Mouse (Mus musculus) megakaryocyte, embryonic 14.5 days (primary cell): ENCODE results near the gene Hlcs. TPM values are rescaled to one million over a fixed set of nuclear protein-coding genes. Genes with fewer than 3 reads are reported as not detected.

Source experiments
- H3K27me3 ChIP-seq: replicated peaks from 2 replicates; pipeline ENCODE3; 2012; ENCODE audit warnings: inconsistent platforms
- H3K36me3 ChIP-seq: replicated peaks from 2 replicates; pipeline ENCODE3; 2012; ENCODE audit warnings: low read length, inconsistent platforms, mixed read lengths
- H3K4me1 ChIP-seq: 2 replicates; pipeline ENCODE4 v1.6.1; 2012; ENCODE audit warnings: inconsistent platforms
- H3K4me3 ChIP-seq: replicated peaks from 2 replicates; pipeline ENCODE3; 2012; ENCODE audit warnings: moderate library complexity, mild to moderate bottlenecking, inconsistent platforms
- H3K9me3 ChIP-seq: 2 replicates; pipeline ENCODE4 v1.6.1; 2012; ENCODE audit warnings: inconsistent platforms
- FLI1 ChIP-seq: IDR thresholded peaks from 2 replicates; pipeline ENCODE4 v1.6.1; 2012; ENCODE audit warnings: low read length, inconsistent platforms, mixed read lengths
- GATA1 ChIP-seq: IDR thresholded peaks from 3 replicates; pipeline ENCODE4 v1.6.1; 2012; ENCODE audit warnings: mixed read lengths, low read length, inconsistent platforms, borderline replicate concordance
- polyA plus RNA-seq: library from polyadenylated mRNA; stranded (reverse); fragments of >175 nt; gene quantifications from 2 replicates; pipeline ENCODE4 v1.2.3, GENCODE M21; 2012; ENCODE audit warnings: low replicate concordance; ENCODE audit not compliant: insufficient read depth

Hlcs gene
- polyA plus RNA-seq = 1.6 and 1.8 TPM in 2 replicates

DNA sequence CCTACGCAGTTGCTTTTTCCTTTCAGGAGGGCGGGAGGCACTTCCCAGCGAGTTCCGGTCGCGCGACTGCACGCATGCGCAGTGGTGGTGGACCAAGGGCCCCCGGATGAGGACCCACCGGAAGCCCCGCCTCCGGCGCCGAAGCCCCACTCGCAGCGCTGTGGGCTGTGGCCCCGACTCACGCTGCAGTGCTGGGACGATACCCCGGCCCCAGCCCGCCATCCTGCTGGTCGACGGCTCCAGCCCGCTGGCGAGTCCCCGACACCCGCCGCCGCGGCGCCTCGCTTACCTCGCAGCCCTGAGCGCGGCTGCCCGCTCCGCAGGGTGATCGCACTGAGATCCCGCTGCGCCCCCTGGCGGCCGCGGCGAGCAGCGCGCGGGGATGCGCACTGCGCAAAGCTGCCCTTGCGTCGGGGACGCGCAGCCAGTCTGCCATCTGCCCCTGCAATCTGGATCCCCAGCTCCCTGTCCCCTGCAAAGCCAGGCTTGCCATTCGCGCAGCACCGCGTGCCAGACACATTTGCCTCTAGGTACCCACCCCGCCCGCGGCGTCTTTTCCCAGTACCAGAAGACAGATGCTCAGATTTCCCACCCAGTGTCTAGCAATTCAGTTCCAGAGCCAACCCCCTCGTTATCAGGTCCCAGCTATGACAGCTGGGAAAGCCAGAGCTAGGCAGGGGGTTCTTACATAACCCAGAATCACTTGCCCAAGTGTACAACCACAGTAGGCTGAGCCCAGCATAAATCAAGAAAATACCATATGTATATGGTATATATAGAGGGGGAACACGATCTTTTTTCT, at the start of gene Hlcs:
Gene Hlcs, minus strand, starts transcription at position 343 of the 802 bp plus-strand sequence.
- H3K4me1 ChIP-seq = peaks cover 57% of the 10 kb centered on the region
- peaks cover 7% of the 10 kb centered on the region for H3K27me3 ChIP-seq
- TF ChIP-seq FLI1 = no peak
- TF ChIP-seq GATA1 = no peak
- H3K9me3 ChIP-seq = peaks cover 4% of the 10 kb centered on the region; the same call in 1 of the 2 replicates
- no peaks in the 10 kb centered on the region for H3K36me3 ChIP-seq
- peak within 1 kb of the TSS; percentile 95 for H3K4me3 ChIP-seq

GRCm38 (mm10) chr16:94362174-94362873, 49.0 kb upstream of the Hlcs start:
- H3K36me3 ChIP-seq = peaks cover 17% of the 10 kb centered on the region
- H3K4me3 ChIP-seq = peak overlapping the region; percentile 76
- TF ChIP-seq FLI1 (no peak), GATA1 (no peak)
- no peaks in the 10 kb centered on the region for H3K27me3 ChIP-seq
- peaks cover 71% of the 10 kb centered on the region for H3K4me1 ChIP-seq
- H3K9me3 ChIP-seq = no peaks in the 10 kb centered on the region

GRCm38 (mm10) chr16:94360578-94361350, 47.4 kb upstream of the Hlcs start:
- peaks cover 56% of the 10 kb centered on the region for H3K4me1 ChIP-seq
- H3K27me3 ChIP-seq = no peaks in the 10 kb centered on the region
- no peaks in the 10 kb centered on the region for H3K9me3 ChIP-seq
- TF ChIP-seq FLI1 (no peak), GATA1 (no peak)
- peaks cover 7% of the 10 kb centered on the region for H3K36me3 ChIP-seq
- H3K4me3 ChIP-seq = no peak overlapping the region

DNA sequence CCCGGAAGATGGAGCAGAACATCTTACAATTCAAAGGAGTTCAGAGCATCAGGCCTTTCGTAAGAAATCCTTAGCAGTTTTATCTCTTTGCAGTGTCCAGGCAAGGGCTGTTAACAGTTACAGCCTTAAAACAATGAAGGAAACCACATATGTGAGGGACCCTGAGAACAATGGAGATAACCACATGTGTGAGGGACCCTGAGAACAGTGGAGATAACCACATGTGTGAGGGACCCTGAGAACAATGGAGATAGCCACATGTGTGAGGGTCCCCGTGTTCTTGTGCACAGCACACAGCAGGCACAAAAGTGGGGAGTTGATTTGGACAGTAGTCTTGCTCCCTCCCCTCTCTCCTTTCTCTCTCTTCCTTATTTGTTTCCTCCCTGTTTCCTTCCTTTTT, 44.7 kb upstream of the Hlcs start:
- H3K27me3 ChIP-seq = peaks cover 2% of the 10 kb centered on the region
- no peaks in the 10 kb centered on the region for H3K9me3 ChIP-seq
- H3K4me3 ChIP-seq = no peak overlapping the region
- H3K36me3 ChIP-seq = no peaks in the 10 kb centered on the region
- TF ChIP-seq GATA1 (no peak), FLI1 (no peak)
- peaks cover 44% of the 10 kb centered on the region for H3K4me1 ChIP-seq

DNA sequence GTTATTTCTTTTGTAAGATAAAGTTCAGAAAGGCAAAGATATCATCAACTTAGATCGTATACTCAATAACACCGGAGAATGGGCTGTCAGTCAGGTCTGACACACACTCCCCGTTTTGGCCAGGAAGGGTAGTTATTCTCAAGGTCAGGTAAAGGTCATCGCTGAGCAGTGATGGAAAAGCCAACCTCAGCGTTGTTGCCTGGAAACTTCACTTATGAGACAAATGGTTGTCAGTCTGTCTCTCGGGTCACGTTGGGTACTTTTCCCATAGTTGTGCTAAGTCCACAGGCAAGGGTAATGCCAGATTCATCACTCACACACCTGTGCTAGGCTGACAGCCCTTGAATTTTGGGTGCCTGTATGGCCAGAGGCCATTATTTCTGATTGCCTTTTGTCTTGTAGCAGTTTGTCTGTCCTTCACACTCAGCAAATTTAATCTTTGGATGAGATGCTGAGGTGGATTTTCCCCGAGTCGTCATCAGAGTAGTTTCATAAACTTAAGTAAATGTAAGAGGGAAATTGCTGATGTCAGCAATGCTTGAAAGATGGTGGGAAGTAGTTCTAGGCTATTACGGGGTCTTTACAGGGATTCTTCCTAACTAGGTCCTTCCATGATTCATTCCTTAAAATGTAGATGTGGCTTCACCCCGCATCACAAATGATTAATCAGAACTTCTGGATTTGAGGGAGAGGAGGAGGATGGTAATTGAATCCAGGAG, 43.6 kb upstream of the Hlcs start:
- no peaks in the 10 kb centered on the region for H3K36me3 ChIP-seq
- H3K4me1 ChIP-seq = peaks cover 33% of the 10 kb centered on the region
- TF ChIP-seq GATA1 (no peak), FLI1 (no peak)
- H3K4me3 ChIP-seq = no peak overlapping the region
- no peaks in the 10 kb centered on the region for H3K9me3 ChIP-seq
- peaks cover 2% of the 10 kb centered on the region for H3K27me3 ChIP-seq

DNA sequence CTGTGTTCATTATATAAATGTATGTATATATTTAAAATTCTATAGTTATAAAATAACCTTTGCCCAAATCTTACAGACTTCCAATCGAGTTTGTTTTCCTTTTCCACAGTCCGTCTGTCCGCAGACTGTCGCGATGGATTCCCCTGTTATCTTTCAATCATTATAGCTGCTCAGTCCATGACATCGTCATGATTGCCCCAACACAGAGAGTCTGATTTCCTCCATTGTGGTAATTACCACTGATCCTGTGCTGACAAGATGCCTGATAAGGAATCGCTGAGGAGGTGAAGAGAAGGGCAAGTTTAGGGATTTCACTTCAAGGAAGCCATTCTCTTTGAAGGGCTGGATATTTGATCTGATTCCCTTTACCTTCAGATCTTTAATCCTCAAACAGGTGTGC, 42.7 kb upstream of the Hlcs start:
- peaks cover 31% of the 10 kb centered on the region for H3K4me1 ChIP-seq
- TF ChIP-seq GATA1 (no peak), FLI1 (no peak)
- peaks cover 2% of the 10 kb centered on the region for H3K27me3 ChIP-seq
- no peaks in the 10 kb centered on the region for H3K36me3 ChIP-seq
- H3K4me3 ChIP-seq = no peak overlapping the region
- no peaks in the 10 kb centered on the region for H3K9me3 ChIP-seq

GRCm38 (mm10) chr16:94354450-94354849, 41.1 kb upstream of the Hlcs start:
- no peak for TF ChIP-seq GATA1
- no peak for TF ChIP-seq FLI1
- Histone ChIP-seq H3K36me3 (no peaks in the 10 kb centered on the region), H3K4me1 (peaks cover 39% of the 10 kb centered on the region), H3K4me3 (peak overlapping the region; percentile 38), H3K9me3 (no peaks in the 10 kb centered on the region), H3K27me3 (peaks cover 2% of the 10 kb centered on the region)

GRCm38 (mm10) chr16:94350287-94350677, 36.9 kb upstream of the Hlcs start:
- no peak for TF ChIP-seq GATA1
- no peak for TF ChIP-seq FLI1
- H3K27me3 ChIP-seq = peaks cover 5% of the 10 kb centered on the region
- no peaks in the 10 kb centered on the region for H3K9me3 ChIP-seq
- peaks cover 42% of the 10 kb centered on the region for H3K4me1 ChIP-seq
- no peaks in the 10 kb centered on the region for H3K36me3 ChIP-seq
- H3K4me3 ChIP-seq = no peak overlapping the region
